Mouse (Mus musculus) liver, postnatal 0 days (tissue): ENCODE measurements around the gene Col23a1. TPM values are rescaled to one million over a fixed set of nuclear protein-coding genes. Genes with fewer than 3 reads are reported as not detected.

Experiments
- ATAC-seq: fragments of 200-750 bp; cut with Nextera tagmentation; 2 replicates; pipeline ENCODE4 v1.8.0; 2017; ENCODE audit warnings: mild to moderate bottlenecking, moderate library complexity
- DNase-seq: peaks from one replicate; pipeline ENCODE4 v3.0.0-alpha.2; 2016
- H3K27ac ChIP-seq: fragments of 300-500 bp; sonication (generic); 2 replicates; pipeline ENCODE4 v1.5.1; 2014; ENCODE audit warnings: antibody characterized with exemption, moderate library complexity, mild to moderate bottlenecking, low read depth
- H3K27me3 ChIP-seq: fragments of 300-500 bp; sonication (generic); 2 replicates; pipeline ENCODE4 v1.6.1; 2014; ENCODE audit warnings: low read length, control low read depth, mixed read lengths; ENCODE audit not compliant: insufficient read depth
- H3K36me3 ChIP-seq: fragments of 300-500 bp; sonication (generic); replicated peaks from 2 replicates; pipeline ENCODE4 v1.6.1; 2014; ENCODE audit warnings: mild to moderate bottlenecking, control low read depth, low read length, moderate library complexity, mixed read lengths; ENCODE audit not compliant: insufficient read depth
- H3K4me1 ChIP-seq: fragments of 300-500 bp; sonication (generic); 2 replicates; pipeline ENCODE4 v1.6.1; 2014; ENCODE audit warnings: antibody characterized with exemption, mild to moderate bottlenecking, control low read depth; ENCODE audit not compliant: insufficient read depth
- H3K4me2 ChIP-seq: fragments of 300-500 bp; sonication (generic); 2 replicates; pipeline ENCODE4 v1.6.1; 2014; ENCODE audit warnings: low read depth, mild to moderate bottlenecking, low read length, moderate library complexity, mixed read lengths
- H3K4me3 ChIP-seq: fragments of 300-500 bp; sonication (generic); 2 replicates; pipeline ENCODE4 v1.5.1; 2014; ENCODE audit warnings: low read depth, low read length
- H3K9ac ChIP-seq: fragments of 300-500 bp; sonication (generic); replicated peaks from 2 replicates; pipeline ENCODE4 v1.6.1; 2014; ENCODE audit warnings: mild to moderate bottlenecking, moderate library complexity
- H3K9me3 ChIP-seq: fragments of 300-500 bp; sonication (generic); 2 replicates; pipeline ENCODE4 v1.6.1; 2016; ENCODE audit warnings: mild to moderate bottlenecking, control low read depth, low read length, mixed read lengths
- CTCF ChIP-seq: sonication (generic); IDR thresholded peaks from 2 replicates; pipeline ENCODE4 v1.5.1; 2016; ENCODE audit warnings: antibody characterized with exemption, low read depth
- EP300 ChIP-seq: IDR thresholded peaks from 2 replicates; pipeline ENCODE4 v1.6.1; 2016; ENCODE audit warnings: antibody characterized with exemption, low read depth, mild to moderate bottlenecking
- WGBS: fragments of 180-500 bp; shearing (Covaris S2); extraction: QIAGEN DNeasy Blood & Tissue Kit; methylation state at CpG from one replicate; pipeline ENCODE4 v1.1.7; 2014; ENCODE audit not compliant: insufficient replicate concordance; 5-methylcytosine and 5-hydroxymethylcytosine counted together
- polyA plus RNA-seq: library from polyadenylated mRNA; unstranded; fragments of >200 nt; fragmentation: Nextera tagmentation; extraction: Ambion mirVana; gene quantifications from 2 replicates; pipeline ENCODE4 v1.2.1, GENCODE M21; 2015

Gene Col23a1
- polyA plus RNA-seq, 1 experiment from 2014 or later = 0.13 TPM

GRCm38 (mm10) chr11:51508053-51508452 is 218.3 kb downstream of the Col23a1 start:
- DNase-seq (no peak), ATAC-seq (no peak)
- Histone ChIP-seq H3K27me3 (no peaks in the 10 kb centered on the region), H3K27ac (no peak overlapping the region), H3K36me3 (no peaks in the 10 kb centered on the region), H3K4me3 (no peak overlapping the region), H3K9ac (no peak overlapping the region), H3K9me3 (no peaks in the 10 kb centered on the region), H3K4me2 (no peak overlapping the region), H3K4me1 (no peaks in the 10 kb centered on the region)
- TF ChIP-seq CTCF = no peak
- 65% methylated on average over 6 of the region's 6 CpGs for WGBS

- no peak for DNase-seq
- no peaks in the 10 kb centered on the region for H3K9me3 ChIP-seq
- H3K4me3 ChIP-seq = no peak overlapping the region
- no peak overlapping the region for H3K9ac ChIP-seq
- WGBS = 79% methylated on average over 5 of the region's 5 CpGs
- no peak for TF ChIP-seq EP300
- TF ChIP-seq CTCF = no peak
- H3K36me3 ChIP-seq = no peaks in the 10 kb centered on the region
- no peak overlapping the region for H3K4me2 ChIP-seq
- H3K27ac ChIP-seq = no peak overlapping the region
- ATAC-seq = no peak
- H3K4me1 ChIP-seq = no peaks in the 10 kb centered on the region
- no peaks in the 10 kb centered on the region for H3K27me3 ChIP-seq
These were observed 219.5 kb downstream of the Col23a1 start for GRCm38 (mm10) chr11:51509211-51509610.

GRCm38 (mm10) chr11:51513019-51513418 is 223.3 kb downstream of the Col23a1 start:
- H3K27ac ChIP-seq = no peak overlapping the region
- no peaks in the 10 kb centered on the region for H3K4me1 ChIP-seq
- no peaks in the 10 kb centered on the region for H3K36me3 ChIP-seq
- no peak for ATAC-seq
- no peak for DNase-seq
- H3K4me3 ChIP-seq = no peak overlapping the region
- H3K27me3 ChIP-seq = no peaks in the 10 kb centered on the region
- no peak overlapping the region for H3K9ac ChIP-seq
- no peak overlapping the region for H3K4me2 ChIP-seq
- no peaks in the 10 kb centered on the region for H3K9me3 ChIP-seq
- WGBS = 47% methylated on average over 6 of the region's 6 CpGs
- TF ChIP-seq CTCF (no peak), EP300 (no peak)

GRCm38 (mm10) chr11:51515346-51515745 is 225.6 kb downstream of the Col23a1 start:
- Histone ChIP-seq H3K36me3 (no peaks in the 10 kb centered on the region), H3K4me2 (no peak overlapping the region), H3K9ac (no peak overlapping the region), H3K27me3 (no peaks in the 10 kb centered on the region), H3K9me3 (no peaks in the 10 kb centered on the region), H3K27ac (no peak overlapping the region), H3K4me3 (no peak overlapping the region), H3K4me1 (no peaks in the 10 kb centered on the region)
- WGBS = 81% methylated on average over 11 of the region's 11 CpGs
- TF ChIP-seq CTCF = no peak
- TF ChIP-seq EP300 = no peak
- DNase-seq (no peak), ATAC-seq (no peak)

GRCm38 (mm10) chr11:51518100-51518499 is 228.4 kb downstream of the Col23a1 start:
- TF ChIP-seq CTCF (peak; percentile 42), EP300 (no peak)
- Histone ChIP-seq H3K4me3 (no peak overlapping the region), H3K36me3 (no peaks in the 10 kb centered on the region), H3K9ac (no peak overlapping the region), H3K27me3 (no peaks in the 10 kb centered on the region), H3K27ac (no peak overlapping the region), H3K4me2 (no peak overlapping the region), H3K4me1 (no peaks in the 10 kb centered on the region), H3K9me3 (no peaks in the 10 kb centered on the region)
- 88% methylated on average over 3 of the region's 3 CpGs for WGBS
- DNase-seq = peak; percentile 34
- ATAC-seq = no peak

GRCm38 (mm10) chr11:51518585-51518984 is 228.9 kb downstream of the Col23a1 start:
- H3K4me1 ChIP-seq = no peaks in the 10 kb centered on the region
- DNase-seq (no peak), ATAC-seq (no peak)
- H3K36me3 ChIP-seq = no peaks in the 10 kb centered on the region
- H3K9me3 ChIP-seq = no peaks in the 10 kb centered on the region
- no peak overlapping the region for H3K4me2 ChIP-seq
- H3K4me3 ChIP-seq = no peak overlapping the region
- no peak overlapping the region for H3K9ac ChIP-seq
- no peaks in the 10 kb centered on the region for H3K27me3 ChIP-seq
- TF ChIP-seq CTCF (no peak), EP300 (no peak)
- H3K27ac ChIP-seq = no peak overlapping the region
- WGBS = 78% methylated on average over 6 of the region's 6 CpGs

- no peaks in the 10 kb centered on the region for H3K4me1 ChIP-seq
- H3K27me3 ChIP-seq = no peaks in the 10 kb centered on the region
- H3K9ac ChIP-seq = no peak overlapping the region
- TF ChIP-seq CTCF (no peak), EP300 (no peak)
- no peak overlapping the region for H3K27ac ChIP-seq
- DNase-seq (no peak), ATAC-seq (no peak)
- H3K4me2 ChIP-seq = no peak overlapping the region
- 52% methylated on average over 3 of the region's 3 CpGs for WGBS
- H3K4me3 ChIP-seq = no peak overlapping the region
- no peaks in the 10 kb centered on the region for H3K36me3 ChIP-seq
- no peaks in the 10 kb centered on the region for H3K9me3 ChIP-seq
These were observed 231.7 kb downstream of the Col23a1 start for GRCm38 (mm10) chr11:51521440-51521839.
